Comparison of ENCODE assay signal across 8 mouse cellular contexts in the genomic region with DNA sequence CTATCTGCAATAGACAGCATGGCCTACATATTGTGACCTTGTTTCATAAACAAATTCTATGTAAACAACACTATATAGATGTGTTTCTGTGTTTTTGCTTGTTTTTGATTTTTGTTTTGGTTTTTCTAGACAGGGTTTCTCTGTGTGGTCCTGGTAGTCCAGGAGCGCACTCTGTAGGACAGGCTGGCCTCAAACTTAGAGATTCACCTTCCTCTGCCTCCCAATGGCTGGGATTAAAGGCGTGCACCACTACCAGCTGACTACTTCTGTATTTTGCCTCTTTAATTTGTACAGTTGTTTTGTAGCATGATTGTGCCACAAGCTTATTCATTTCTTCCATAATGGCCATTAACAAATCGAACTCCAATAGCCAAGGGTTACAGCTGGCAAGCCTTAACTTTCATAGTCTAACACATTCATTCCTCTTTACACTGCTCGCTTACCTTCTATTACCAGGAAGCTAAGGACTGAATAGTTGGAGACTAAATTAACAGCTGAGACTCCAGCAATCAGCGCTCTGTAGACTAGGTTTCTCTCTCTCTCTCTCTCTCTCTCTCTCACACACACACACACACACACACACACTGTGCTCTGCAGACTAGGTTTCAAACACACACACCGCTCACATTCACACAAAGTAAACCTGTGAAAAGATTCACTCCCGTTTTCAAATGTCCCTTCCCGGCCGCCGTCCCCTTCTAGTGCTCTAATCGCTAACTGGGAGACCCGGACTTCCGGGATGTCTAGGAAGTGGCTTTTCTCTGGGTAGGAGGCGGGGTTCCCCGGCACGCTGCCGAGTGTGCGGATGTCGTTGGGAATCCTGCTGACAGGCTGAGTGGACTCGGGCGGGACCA. TPM values are rescaled to one million over a fixed set of nuclear protein-coding genes. Genes with fewer than 3 reads are reported as not detected.
DNase-seq lines count a peak whose midpoint lies in the region; ATAC-seq lines count a peak whose summit lies in the region.

A gene (plus strand): TSS at position 753 of the 854 bp plus-strand sequence.

- intact Hi-C loops in gastrocnemius, postnatal 14 days (cut with DNase I; ENCODE audit: low total_unique reads), result no loop called here
- intact Hi-C loops in left cerebral cortex, postnatal 10 days (cut with DNase I), result no loop called here

- ATAC-seq in inflammation-experienced regulatory T-cells, adult 6 months, result peak; percentile 98
- peak; percentile 94 for ATAC-seq in megakaryocyte-erythroid progenitor cell, adult 5-6 weeks (replicated peaks; ENCODE audit: low FRiP score, low TSS enrichment, poor library complexity, severe bottlenecking)

- peak; percentile 91 for DNase-seq in adipocyte (ENCODE audit: low spot score)
- peak; percentile 97 for DNase-seq in embryo, embryonic 10 days (ENCODE audit: low spot score)
- peak; percentile 96 for DNase-seq in gastrocnemius, postnatal 14 days
- DNase-seq in left cerebral cortex, postnatal 10 days (ENCODE audit: extremely low spot score in 1 of 2, low spot score in 2 of 2), result peak; percentile 95 to 98
- peak; percentile 92 for DNase-seq in right cerebral cortex, postnatal 25 days
- DNase-seq in urinary bladder, postnatal 4 days (ENCODE audit: low spot score in 2 of 2), result peak; percentile 90 to 97

RNA-seq across cellular contexts. Expression of the gene that starts here (rescaled TPM):
- total RNA-seq in gastrocnemius, postnatal 14 days (2021), result 1 to 10 TPM; 3.0 to 3.7 TPM
- 10 to 100 TPM; 22.7 to 35.2 (median 25.1) TPM for polyA plus RNA-seq in inflammation-experienced regulatory T-cells, adult 6 months (2017; shearing (Covaris generic))
- 10 to 100 TPM; 22.9 to 26.3 TPM for total RNA-seq in left cerebral cortex, postnatal 10 days (2021)
- 33.6 and 37.9 TPM in 2 replicates for total RNA-seq in megakaryocyte-erythroid progenitor cell, adult 5-6 weeks (2014; fragmentation: Nextera tagmentation)
- 43.4 and 54.7 TPM in 2 replicates for total RNA-seq in megakaryocyte-erythroid progenitor cell, adult 5-6 weeks (2017)

Comparison
In these comparisons a context has a peak if more than half of its experiments do, and no peak if none do; other contexts are left out.
1. Peak in every context shown above with its lines: DNase-seq and ATAC-seq.
2. RNA of the gene that starts here (total RNA-seq): 33.6 to 54.7 TPM in megakaryocyte-erythroid progenitor cell, adult 5-6 weeks and 22.9 to 26.3 TPM in left cerebral cortex, postnatal 10 days; 3.0 to 3.7 TPM in gastrocnemius, postnatal 14 days; every median in the first group is over 4 times any median in the second.